Mouse (Mus musculus) frontal cortex, adult (tissue): ENCODE data around the gene Shf.

Experiments used
- ATAC-seq: cut with Nextera tagmentation; 2 replicates; pipeline ENCODE4 v1.9.2; 2017; ENCODE audit warnings: mild to moderate bottlenecking, moderate library complexity, mixed read lengths; ENCODE audit not compliant: low TSS enrichment

Shf gene

GRCm38 (mm10) chr2:122302574-122303241 is 66.3 kb downstream of the Shf start:
- ATAC-seq: peak; percentile 86

- peak; percentile 11; the same call in 1 of the 2 replicates for ATAC-seq
Observed at GRCm38 (mm10) chr2:122301921-122302573, 66.9 kb downstream of the Shf start.

- peak; percentile 60 for ATAC-seq
Observed at GRCm38 (mm10) chr2:122301081-122301920, 67.7 kb downstream of the Shf start.

GRCm38 (mm10) chr2:122300656-122301020 is 68.3 kb downstream of the Shf start:
- no peak for ATAC-seq

- no peak for ATAC-seq
Observed at GRCm38 (mm10) chr2:122299911-122300655, 68.9 kb downstream of the Shf start.
